Mouse (Mus musculus): ENCODE measurements around the gene Cbx3. TPM values are rescaled to one million over a fixed set of nuclear protein-coding genes. Genes with fewer than 3 reads are reported as not detected.

Cbx3 gene
- 25.8 and 50.6 TPM in 2 replicates for polyA plus RNA-seq (2012; rRNA removed)
- polyA plus RNA-seq (2014; fragmentation: Nextera tagmentation; extraction: Ambion mirVana), result 264 and 269 TPM in 2 replicates

DNA sequence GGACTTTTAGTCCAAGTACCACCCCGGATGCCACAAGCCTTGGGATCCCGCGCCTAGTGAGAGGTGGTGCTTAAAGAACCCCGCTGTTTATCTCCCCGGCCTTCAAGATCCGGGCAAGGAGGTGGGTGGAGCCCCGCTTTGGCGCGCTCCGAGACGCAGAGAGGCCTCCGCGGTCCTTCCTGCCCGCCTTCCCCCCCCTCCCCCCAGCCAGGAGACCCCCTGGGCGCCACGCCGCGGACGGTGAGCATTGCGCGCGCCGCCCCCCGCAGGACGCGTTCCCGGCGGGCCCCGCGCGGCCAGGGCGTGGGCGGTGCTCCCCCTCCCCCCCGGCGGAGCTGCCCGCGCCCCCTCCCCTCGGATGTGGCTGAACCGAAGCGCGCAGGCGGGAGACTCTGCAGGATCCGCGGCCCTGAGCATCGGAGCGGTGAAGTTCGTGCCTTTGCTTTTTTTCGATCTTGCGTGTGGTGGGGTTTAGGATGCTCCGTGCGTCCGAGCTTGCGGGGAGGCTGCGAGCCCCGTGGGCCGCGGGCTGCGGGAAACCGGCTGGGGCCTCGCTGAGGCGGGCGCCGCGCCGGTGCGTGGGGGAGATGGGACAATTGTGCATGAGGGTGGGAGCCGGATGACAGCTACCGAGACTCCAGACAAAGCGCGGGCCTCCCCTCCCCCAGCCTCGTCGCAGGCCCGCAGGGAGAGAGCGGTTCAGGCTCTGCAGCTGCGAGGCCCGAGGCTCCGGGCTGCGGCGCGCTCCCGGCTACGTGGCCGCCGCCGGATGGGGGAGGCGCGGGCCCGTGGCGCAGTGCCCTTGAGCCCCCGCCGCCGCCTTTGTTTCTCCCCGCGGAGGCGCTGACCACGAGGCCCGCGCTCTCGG, at the start of gene Cbx3:
TSS of gene Cbx3 (plus strand) at position 50 of the 868 bp plus-strand sequence.
- Histone ChIP-seq H3K4me2 (ENCODE audit: low read depth) (peak within 1 kb of the TSS; percentile 85), H3K9me3 (ENCODE audit: control insufficient read depth, low read length) (no peaks in the 10 kb centered on the region), H3K27ac (peak within 1 kb of the TSS; percentile 97), H3K27me3 (ENCODE audit: control insufficient read depth, insufficient read depth, low read length) (no peaks in the 10 kb centered on the region), H3K4me3 (ENCODE audit: insufficient read depth in 1 of 2, low read depth in 2 of 2, low read length in 2 of 2) (peak within 1 kb of the TSS; percentile 85 to 100), H3K4me1 (replicated peaks; ENCODE audit: control insufficient read depth in 2 of 2, insufficient read depth in 2 of 2, low read length in 1 of 2) (peaks cover 12 to 18% of the 10 kb centered on the region in 2 experiments), H3K36me3 (replicated peaks; ENCODE audit: control insufficient read depth, insufficient read depth, low read depth) (peaks cover 54% of the 10 kb centered on the region), H3K9ac (replicated peaks) (peak within 1 kb of the TSS; percentile 100)
- ATAC-seq (ENCODE audit: insufficient read depth), result peak; percentile 79
- under 1% methylated on average over 94 of the region's 99 CpGs for WGBS (ENCODE audit: insufficient replicate concordance)
- DNase-seq (ENCODE audit: low read depth in 3 of 3, low spot score in 3 of 3), result peak; percentile 80 to 86 (median 85)
- TF ChIP-seq CTCF (IDR thresholded peaks at IDR 0.05; ENCODE audit: low read depth), result no peak
- no peak for TF ChIP-seq EP300 (IDR thresholded peaks at IDR 0.05; ENCODE audit: low read depth)

DNA sequence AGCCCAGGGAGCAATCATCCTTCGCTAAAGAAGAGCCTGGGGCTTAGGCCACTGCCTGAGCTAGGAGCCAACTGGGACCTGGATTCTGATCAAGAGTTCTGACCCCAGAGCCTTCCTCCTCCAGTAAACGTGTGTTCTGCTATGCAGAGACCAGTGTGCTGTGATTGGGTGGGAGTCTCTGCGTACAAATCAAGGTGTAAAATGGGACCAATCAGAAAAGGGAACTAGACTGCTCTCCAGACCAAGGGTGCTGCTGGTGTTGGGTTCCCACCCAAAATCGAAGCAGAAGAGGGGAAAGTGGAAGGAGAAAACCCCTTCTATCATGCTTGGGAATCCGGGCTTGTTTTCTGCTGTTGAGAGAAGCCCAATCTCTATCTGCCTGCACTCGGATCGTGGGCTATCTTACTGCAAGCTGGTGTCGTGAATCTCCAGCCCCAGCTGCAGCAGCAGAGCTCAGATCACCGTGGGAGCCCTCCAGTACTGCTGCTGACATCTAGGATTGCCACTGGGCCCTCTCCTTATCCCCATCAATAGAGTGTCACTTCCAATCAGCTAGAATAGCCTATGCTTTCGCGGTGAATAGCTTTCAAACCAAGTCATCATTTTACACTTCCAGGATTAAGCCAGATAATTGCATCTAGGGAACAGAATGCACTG, 46.6 kb upstream of the Cbx3 start:
- no peak for ATAC-seq (ENCODE audit: insufficient read depth)
- DNase-seq (ENCODE audit: low read depth in 3 of 3, low spot score in 3 of 3), result no peak
- no peak overlapping the region for H3K4me2 ChIP-seq (ENCODE audit: low read depth)
- H3K4me3 ChIP-seq (ENCODE audit: insufficient read depth in 1 of 2, low read depth in 2 of 2, low read length in 2 of 2), result no peak overlapping the region
- no peak overlapping the region for H3K9ac ChIP-seq (replicated peaks)
- no peaks in the 10 kb centered on the region for H3K27me3 ChIP-seq (ENCODE audit: control insufficient read depth, insufficient read depth, low read length)
- WGBS (ENCODE audit: insufficient replicate concordance), result 30% methylated on average over 11 of the region's 11 CpGs
- no peaks in the 10 kb centered on the region for H3K9me3 ChIP-seq (ENCODE audit: control insufficient read depth, low read length)
- no peaks in the 10 kb centered on the region for H3K36me3 ChIP-seq (replicated peaks; ENCODE audit: control insufficient read depth, insufficient read depth, low read depth)
- no peak overlapping the region for H3K27ac ChIP-seq
- peaks cover 0 to 8% of the 10 kb centered on the region in 2 experiments; a peak in 3 of 4 replicates for H3K4me1 ChIP-seq (replicated peaks; ENCODE audit: control insufficient read depth in 2 of 2, insufficient read depth in 2 of 2, low read length in 1 of 2)
- TF ChIP-seq EP300 (IDR thresholded peaks at IDR 0.05; ENCODE audit: low read depth) (no peak), CTCF (IDR thresholded peaks at IDR 0.05; ENCODE audit: low read depth) (no peak)

DNA sequence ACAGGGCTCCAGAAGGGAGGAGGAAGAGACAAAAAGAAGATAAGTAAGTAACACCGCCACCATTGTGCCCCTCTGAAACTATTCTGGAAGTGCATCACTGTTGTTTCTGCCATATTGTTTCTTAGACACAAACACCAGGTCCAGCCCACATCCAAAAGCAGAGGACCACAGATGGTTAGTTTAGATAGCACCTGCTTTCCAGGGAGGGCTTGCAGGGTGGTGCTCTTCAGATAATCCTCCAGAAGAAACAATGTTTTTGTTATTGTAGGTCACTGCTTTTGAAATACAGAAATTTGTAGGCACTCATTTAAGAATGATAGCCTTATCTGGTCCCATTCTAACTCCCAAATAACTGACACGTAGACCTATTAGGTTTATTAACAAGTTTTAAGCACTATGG, 45.6 kb upstream of the Cbx3 start:
- ATAC-seq (ENCODE audit: insufficient read depth) (peak; percentile 62; the same call in 1 of the 2 replicates), DNase-seq (ENCODE audit: low read depth in 3 of 3, low spot score in 3 of 3) (peak in 1 of 3 experiments; percentile 13)
- TF ChIP-seq EP300 (IDR thresholded peaks at IDR 0.05; ENCODE audit: low read depth), result peak; percentile 38; the same call in 1 of the 2 replicates
- no peak for TF ChIP-seq CTCF (IDR thresholded peaks at IDR 0.05; ENCODE audit: low read depth)

DNA sequence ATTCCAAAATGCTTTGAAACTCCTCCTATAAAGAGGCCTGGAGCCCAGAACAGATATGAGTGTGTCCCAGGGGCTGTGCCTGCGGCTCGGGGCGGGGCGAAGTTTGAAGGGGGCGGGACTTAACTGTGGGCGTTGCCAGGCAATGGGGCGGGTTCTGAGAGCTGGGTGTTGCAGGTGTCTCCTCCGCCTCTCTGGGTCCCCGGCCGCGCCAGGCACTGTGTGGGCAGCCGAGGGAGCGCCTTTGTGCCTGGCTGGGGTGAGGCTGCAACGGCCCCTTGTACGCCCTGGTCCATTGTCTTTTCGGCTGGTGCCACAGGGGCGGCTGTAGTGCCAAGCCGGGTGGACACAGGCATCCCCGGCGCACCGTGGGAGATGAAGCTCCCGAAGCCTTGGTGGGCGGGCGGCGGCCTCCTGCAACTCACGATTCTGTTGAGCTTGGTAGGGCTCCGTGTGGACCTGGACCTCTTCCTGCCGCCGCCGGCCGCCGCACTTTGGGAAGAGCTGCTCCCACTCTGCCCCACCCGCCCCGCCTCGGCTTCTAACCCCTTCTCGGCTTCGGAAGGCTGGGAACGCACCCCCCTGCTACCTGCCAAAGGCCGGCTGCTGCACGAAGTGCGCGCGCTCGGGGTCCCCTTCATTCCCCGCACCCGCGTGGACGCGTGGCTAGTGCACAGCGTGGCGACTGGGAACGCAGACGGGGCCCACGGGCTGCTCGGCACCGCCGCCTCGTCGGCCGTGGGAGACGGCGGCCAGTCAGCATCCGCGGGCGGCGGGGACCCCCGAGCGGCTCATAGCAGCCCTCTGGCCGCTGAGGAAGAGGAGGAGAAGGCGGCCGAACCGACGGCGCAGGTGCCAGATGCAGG, 37.4 kb upstream of the Cbx3 start, which contains the start of gene Nfe2l3:
TSS of gene Nfe2l3 (plus strand) at position 136 of the 863 bp plus-strand sequence.
- Histone ChIP-seq H3K9ac (replicated peaks) (no peak within 1 kb of the TSS), H3K36me3 (replicated peaks; ENCODE audit: control insufficient read depth, insufficient read depth, low read depth) (no peaks in the 10 kb centered on the region), H3K27me3 (ENCODE audit: control insufficient read depth, insufficient read depth, low read length) (peaks cover 42% of the 10 kb centered on the region), H3K4me2 (ENCODE audit: low read depth) (peak within 1 kb of the TSS; percentile 65), H3K4me3 (ENCODE audit: insufficient read depth in 1 of 2, low read depth in 2 of 2, low read length in 2 of 2) (peak within 1 kb of the TSS; percentile 7 to 46; a peak in 3 of 4 replicates), H3K4me1 (replicated peaks; ENCODE audit: control insufficient read depth in 2 of 2, insufficient read depth in 2 of 2, low read length in 1 of 2) (peaks cover 0 to 6% of the 10 kb centered on the region in 2 experiments; a peak in 3 of 4 replicates), H3K27ac (no peak within 1 kb of the TSS), H3K9me3 (ENCODE audit: control insufficient read depth, low read length) (no peaks in the 10 kb centered on the region)
- TF ChIP-seq EP300 (IDR thresholded peaks at IDR 0.05; ENCODE audit: low read depth) (no peak), CTCF (IDR thresholded peaks at IDR 0.05; ENCODE audit: low read depth) (no peak)
- DNase-seq (ENCODE audit: low read depth in 3 of 3, low spot score in 3 of 3) (peak; percentile 37 to 59 (median 44)), ATAC-seq (ENCODE audit: insufficient read depth) (peak; percentile 92)
- WGBS (ENCODE audit: insufficient replicate concordance), result 2% methylated on average over 74 of the region's 74 CpGs

More for the DNA sequence above, 45.6 kb upstream of the Cbx3 start:
- Histone ChIP-seq H3K9ac (replicated peaks) (no peak overlapping the region), H3K4me2 (ENCODE audit: low read depth) (no peak overlapping the region), H3K4me1 (replicated peaks; ENCODE audit: control insufficient read depth in 2 of 2, insufficient read depth in 2 of 2, low read length in 1 of 2) (peaks cover 0 to 8% of the 10 kb centered on the region in 2 experiments; a peak in 3 of 4 replicates), H3K36me3 (replicated peaks; ENCODE audit: control insufficient read depth, insufficient read depth, low read depth) (no peaks in the 10 kb centered on the region), H3K27ac (no peak overlapping the region), H3K4me3 (ENCODE audit: insufficient read depth in 1 of 2, low read depth in 2 of 2, low read length in 2 of 2) (no peak overlapping the region), H3K27me3 (ENCODE audit: control insufficient read depth, insufficient read depth, low read length) (no peaks in the 10 kb centered on the region), H3K9me3 (ENCODE audit: control insufficient read depth, low read length) (no peaks in the 10 kb centered on the region)
- 35% methylated on average over 2 of the region's 2 CpGs for WGBS (ENCODE audit: insufficient replicate concordance)

Data from liver, embryonic 14.5 days (tissue).